Mouse (Mus musculus) heart, postnatal 0 days (tissue): ENCODE measurements around the gene Gm14399.
"Not testable (repeated sequence)": the region's sequence is repeated elsewhere in the genome, so short reads cannot be mapped to it uniquely, and the experiment has no call there.

ENCODE experiments used
- CTCF ChIP-seq: IDR thresholded peaks from 2 replicates; pipeline ENCODE4 v1.5.1; 2016; ENCODE audit warnings: antibody characterized with exemption, control low read depth, low read depth
- EP300 ChIP-seq: IDR thresholded peaks from 2 replicates; pipeline ENCODE4 v1.6.1; 2016; ENCODE audit warnings: antibody characterized with exemption, low read depth

DNA sequence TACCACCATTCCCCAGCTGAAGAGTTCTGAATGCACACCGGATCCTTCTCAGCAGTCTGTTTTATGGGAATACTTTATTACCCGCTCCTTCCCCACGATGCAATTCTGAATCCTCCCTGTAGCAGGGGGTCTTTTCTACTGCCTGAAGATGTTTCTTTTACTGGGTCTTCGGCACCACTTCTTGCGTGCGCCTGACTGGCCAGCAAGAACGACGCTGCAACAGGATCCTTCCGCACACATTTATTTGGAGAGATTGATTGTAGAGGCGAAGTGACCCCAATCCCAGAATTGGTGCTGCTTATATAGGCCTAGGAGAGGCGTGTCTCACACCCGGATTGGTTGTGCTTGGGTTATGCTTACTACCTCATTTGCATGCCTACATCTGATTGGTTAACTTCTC is 23.3 kb upstream of the Gm14399 start:
- not testable (repeated sequence) for TF ChIP-seq CTCF, EP300
